Mouse (Mus musculus): ENCODE data around the gene Tex38. TPM values are rescaled to one million over a fixed set of nuclear protein-coding genes. Genes with fewer than 3 reads are reported as not detected.

The Tex38 gene
- not detected for total RNA-seq (2021)

- DNase-seq = no peak
These were observed at the start of gene Tex38 for GRCm38 (mm10) chr4:115780918-115781317. Gene Tex38, minus strand, starts transcription at chr4:115781018.

- no peak for DNase-seq
These were observed 49.7 kb upstream of the Tex38 start for GRCm38 (mm10) chr4:115830491-115830890.

GRCm38 (mm10) chr4:115828572-115828902 lies 47.7 kb upstream of the Tex38 start:
- DNase-seq = no peak

DNA sequence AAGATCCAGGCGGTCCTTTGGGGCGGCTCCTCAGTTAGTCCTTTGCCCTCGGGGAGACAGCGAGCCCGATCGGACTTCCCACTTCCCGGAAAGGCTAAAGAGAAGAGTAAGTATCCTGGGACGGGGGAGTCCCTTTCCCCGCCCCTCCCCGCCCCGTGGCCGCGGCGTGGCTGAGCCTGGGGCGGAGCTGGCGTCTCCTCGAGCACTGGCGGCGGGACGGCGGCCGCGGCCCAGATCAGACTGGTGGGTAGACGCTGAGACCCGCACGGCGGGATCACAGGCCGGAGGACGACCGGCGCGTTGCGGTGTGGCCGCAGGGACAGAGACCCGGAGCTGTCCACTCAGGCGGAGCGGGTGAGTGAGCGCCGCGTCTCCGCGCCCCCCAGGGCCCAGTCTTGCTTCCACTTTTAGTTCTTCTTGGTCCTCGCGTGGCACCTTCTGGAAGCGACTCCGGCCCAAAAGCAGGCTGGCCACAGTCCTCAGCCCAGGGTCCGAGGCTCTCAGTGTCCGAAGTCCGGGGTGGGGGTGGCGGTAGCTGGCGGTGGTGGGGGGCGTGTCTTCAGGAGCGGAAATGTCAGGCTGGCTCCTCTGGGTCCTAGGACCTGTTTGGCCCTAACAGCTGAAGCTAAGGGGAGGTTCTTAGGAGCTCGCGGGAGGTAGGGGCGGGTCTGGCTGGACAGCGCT lies 47.2 kb upstream of the Tex38 start, which contains the start of gene Mob3c:
TSS of gene Mob3c (plus strand) at position 205 of the 684 bp plus-strand sequence.
- DNase-seq = peak; percentile 47 to 63

DNA sequence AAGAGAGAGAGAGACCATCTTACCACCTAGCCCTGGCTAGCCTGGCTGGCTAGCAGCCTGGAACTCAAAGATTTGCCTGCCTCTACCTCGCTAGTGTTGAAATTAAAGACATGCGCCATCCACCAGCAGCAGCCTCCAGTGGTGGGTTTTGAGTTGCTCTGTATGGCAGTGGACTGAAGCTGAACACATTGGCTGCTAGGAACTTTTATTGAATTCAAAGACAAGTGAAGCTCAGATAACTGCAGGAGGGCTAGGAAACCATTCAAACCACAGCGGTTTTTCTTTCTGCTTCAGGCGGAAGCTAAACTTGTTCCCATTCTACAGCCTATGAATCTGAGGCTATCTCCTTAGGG lies 46.7 kb upstream of the Tex38 start:
- no peak for DNase-seq

- no peak for DNase-seq
These were observed 46.2 kb upstream of the Tex38 start for GRCm38 (mm10) chr4:115827066-115827465.

DNA sequence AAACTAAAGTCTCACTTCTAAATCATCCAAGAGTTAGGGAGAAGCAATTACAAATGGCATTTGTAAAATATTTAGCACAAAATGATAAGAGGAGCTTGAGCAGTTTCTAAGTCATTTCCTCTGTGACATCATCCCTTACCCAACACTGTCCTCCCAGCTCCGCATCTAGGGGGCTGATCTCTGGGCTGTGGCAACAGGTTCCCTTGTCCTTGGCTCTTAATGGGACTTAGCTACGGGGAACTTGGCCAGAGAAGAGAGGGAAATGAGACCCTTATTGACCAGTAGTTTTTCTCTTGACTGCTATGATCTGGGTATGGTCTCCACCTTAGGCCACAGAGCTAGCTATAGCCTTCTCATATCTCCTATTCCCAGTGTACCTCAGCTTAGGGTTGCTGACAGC lies 44.5 kb upstream of the Tex38 start:
- no peak for DNase-seq

- no peak for DNase-seq
These were observed 43.4 kb upstream of the Tex38 start for GRCm38 (mm10) chr4:115824178-115824577.

- no peak for DNase-seq
These were observed 41.1 kb upstream of the Tex38 start for GRCm38 (mm10) chr4:115821928-115822327.

DNA sequence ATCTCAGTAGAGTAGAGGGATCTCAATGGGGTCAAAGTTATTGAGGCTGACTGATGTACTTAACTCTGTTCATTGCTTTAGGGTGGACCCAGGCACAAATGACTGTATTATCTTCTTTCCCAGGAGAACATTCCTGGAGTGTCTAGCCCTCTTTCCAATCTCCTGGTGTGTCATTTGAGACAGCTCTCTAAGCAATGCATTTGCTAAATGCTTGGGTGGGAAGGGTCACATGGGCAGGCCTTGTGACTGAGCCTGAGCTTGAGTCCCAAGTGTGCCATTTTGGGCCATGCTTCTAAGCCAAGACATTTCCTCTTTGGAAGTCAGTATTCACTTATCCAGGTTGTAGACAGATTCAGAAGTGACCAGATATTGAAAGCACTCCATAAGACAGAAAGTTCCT lies 40.6 kb upstream of the Tex38 start:
- no peak for DNase-seq

- no peak for DNase-seq
These were observed 40.1 kb upstream of the Tex38 start for GRCm38 (mm10) chr4:115820944-115821343.

- DNase-seq = no peak
These were observed 39.4 kb upstream of the Tex38 start for GRCm38 (mm10) chr4:115820199-115820598.

- no peak for DNase-seq
These were observed 34.8 kb upstream of the Tex38 start for GRCm38 (mm10) chr4:115815606-115816005.

GRCm38 (mm10) chr4:115812326-115812725 lies 31.5 kb upstream of the Tex38 start:
- no peak for DNase-seq

GRCm38 (mm10) chr4:115799981-115800380 lies 19.2 kb upstream of the Tex38 start:
- no peak for DNase-seq

- DNase-seq = no peak
These were observed 14.5 kb upstream of the Tex38 start for GRCm38 (mm10) chr4:115795360-115795759.

GRCm38 (mm10) chr4:115790864-115791263 lies 10.0 kb upstream of the Tex38 start:
- DNase-seq = no peak

DNA sequence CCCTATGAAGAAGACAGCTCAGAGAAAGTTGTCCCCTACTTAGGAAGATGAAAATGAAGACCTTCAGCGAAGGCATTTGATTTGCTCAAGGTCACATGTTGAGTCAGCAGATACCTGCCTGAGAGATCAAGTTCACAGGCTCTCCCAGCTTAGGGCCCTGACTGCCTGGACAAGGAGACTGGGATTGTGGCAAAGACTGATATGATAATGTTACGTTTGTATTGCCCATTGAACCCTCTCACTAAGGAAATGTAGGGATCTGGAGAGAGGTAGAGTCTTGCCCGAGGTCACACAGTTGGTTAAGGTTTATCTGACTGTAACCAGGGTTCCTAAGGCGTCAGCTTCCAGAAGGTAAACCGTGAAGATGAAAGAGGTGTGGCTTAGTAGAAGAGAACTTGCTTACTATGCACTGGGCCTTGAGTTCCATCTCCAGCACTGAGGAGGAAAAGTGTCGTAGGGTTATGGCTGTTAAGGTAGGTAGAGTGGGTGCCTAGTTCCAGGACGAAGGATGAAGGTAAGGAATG lies 4.8 kb upstream of the Tex38 start:
- DNase-seq = no peak

DNA sequence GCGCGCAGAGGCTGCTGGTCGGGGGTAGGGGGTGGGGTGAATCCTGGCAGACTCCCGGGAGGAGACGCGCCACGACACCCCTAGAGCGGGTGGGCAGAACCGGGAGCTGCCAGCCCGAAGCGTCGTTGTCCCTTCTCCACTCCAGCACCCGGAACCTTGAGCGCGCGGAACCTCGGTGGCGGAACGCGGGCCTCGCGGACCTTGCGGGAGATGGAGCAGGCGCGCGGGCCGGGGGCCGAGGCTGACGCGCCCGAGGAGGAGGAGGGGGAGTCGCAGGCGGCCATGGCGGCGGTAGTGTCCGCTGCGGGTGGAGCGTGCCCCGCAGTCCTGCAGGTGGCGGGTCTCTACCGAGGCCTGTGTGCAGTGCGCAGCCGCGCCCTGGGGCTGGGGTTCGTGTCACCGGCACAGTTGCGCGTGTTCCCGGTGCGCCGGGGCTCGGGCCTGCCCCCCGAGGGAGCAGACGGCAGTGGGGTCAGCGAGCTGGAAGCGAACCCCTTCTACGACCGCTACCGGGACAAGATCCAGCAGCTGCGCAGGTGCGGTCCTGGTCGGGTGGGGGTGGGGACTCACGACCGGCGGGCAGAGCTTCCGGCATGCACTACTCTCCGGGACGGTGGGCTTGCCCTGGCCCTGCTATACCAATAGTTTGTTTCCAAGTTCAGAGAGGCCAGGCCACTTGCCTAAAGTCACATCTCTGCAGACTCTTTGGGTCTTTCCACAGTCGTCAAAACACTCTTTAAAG lies 4.1 kb upstream of the Tex38 start, which contains the start of gene Atpaf1:
TSS of gene Atpaf1 (plus strand) at position 44 of the 742 bp plus-strand sequence.
- peak; percentile 81 to 82 for DNase-seq

GRCm38 (mm10) chr4:115782026-115782805 lies 1.4 kb upstream of the Tex38 start:
- no peak for DNase-seq

DNA sequence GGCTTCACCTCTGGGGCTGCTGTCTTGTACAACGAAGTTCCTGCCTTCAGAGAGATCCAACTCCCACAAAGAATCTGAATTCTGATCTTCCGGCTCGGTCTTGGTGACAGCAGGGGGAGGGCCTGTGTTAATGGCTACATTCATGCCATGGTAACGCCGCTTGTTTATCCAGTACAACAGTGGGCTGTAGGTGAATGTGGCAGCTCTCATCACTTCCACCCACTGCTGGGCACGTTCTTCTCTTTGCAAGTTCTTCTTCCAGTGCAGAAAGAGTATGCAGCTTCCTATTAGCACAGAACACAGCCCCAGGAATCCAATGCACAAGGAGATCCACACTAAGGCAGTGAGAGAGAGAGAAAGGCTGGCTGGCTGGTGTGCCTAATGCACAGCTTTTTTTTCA lies 549 bp downstream of the Tex38 start:
- no peak for DNase-seq

DNA sequence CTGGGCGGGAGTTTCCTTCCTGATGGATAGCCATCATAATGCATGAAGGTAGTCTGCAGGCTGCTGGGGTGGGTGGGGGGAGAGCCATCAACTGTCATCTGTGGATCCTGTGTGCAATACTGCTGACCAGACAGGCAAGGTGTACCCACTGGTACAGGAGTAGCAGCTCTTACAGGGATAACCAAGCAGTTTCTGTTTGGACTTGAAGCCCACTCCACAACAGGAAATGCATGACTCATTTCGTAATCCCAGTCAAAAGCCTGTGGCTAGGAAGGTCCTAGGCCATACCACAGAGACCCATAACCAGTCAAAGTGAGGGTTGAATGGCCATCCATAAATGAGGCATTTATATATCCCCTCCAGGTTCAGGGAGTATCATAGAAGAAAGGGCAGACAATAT lies 3.2 kb downstream of the Tex38 start:
- DNase-seq = no peak

- no peak for DNase-seq
These were observed 5.8 kb downstream of the Tex38 start for GRCm38 (mm10) chr4:115775056-115775455.

Data from layer of hippocampus, postnatal 36 days (tissue).